Mouse (Mus musculus) lung, embryonic 15.5 days (tissue): ENCODE data around the gene Plcg1. TPM values are rescaled to one million over a fixed set of nuclear protein-coding genes. Genes with fewer than 3 reads are reported as not detected.

Experiments used
- ATAC-seq: fragments of 200-750 bp; cut with Nextera tagmentation; 2 replicates; pipeline ENCODE4 v1.8.0; 2017; ENCODE audit warnings: moderate number of reproducible peaks, borderline replicate concordance; ENCODE audit not compliant: low FRiP score, low TSS enrichment; ENCODE audit errors: extremely low read depth
- H3K27ac ChIP-seq: fragments of 300-500 bp; sonication (generic); 2 replicates; pipeline ENCODE4 v1.5.1; 2015; ENCODE audit warnings: moderate library complexity, mild to moderate bottlenecking, inconsistent platforms
- H3K27me3 ChIP-seq: fragments of 300-500 bp; sonication (generic); 2 replicates; pipeline ENCODE4 v1.6.1; 2015; ENCODE audit warnings: inconsistent platforms
- H3K36me3 ChIP-seq: fragments of 300-500 bp; sonication (generic); 2 replicates; pipeline ENCODE4 v1.6.1; 2015; ENCODE audit warnings: inconsistent platforms
- H3K4me1 ChIP-seq: fragments of 300-500 bp; sonication (generic); 2 replicates; pipeline ENCODE4 v1.6.1; 2015; ENCODE audit warnings: inconsistent platforms
- H3K4me2 ChIP-seq: fragments of 300-500 bp; sonication (generic); 2 replicates; pipeline ENCODE4 v1.6.1; 2015; ENCODE audit warnings: inconsistent platforms, mild to moderate bottlenecking, moderate library complexity
- H3K4me3 ChIP-seq: fragments of 300-500 bp; sonication (generic); 2 replicates; pipeline ENCODE4 v1.5.1; 2015; ENCODE audit warnings: mild to moderate bottlenecking, inconsistent platforms
- H3K9ac ChIP-seq: fragments of 300-500 bp; sonication (generic); 2 replicates; pipeline ENCODE4 v1.6.1; 2015; ENCODE audit warnings: inconsistent platforms
- H3K9me3 ChIP-seq: fragments of 300-500 bp; sonication (generic); 2 replicates; pipeline ENCODE4 v1.6.1; 2016; ENCODE audit warnings: inconsistent platforms
- WGBS: fragments of 180-500 bp; shearing (Covaris S2); methylation state at CpG from one replicate; pipeline ENCODE4 v1.1.7; 2015; 5-methylcytosine and 5-hydroxymethylcytosine counted together
- polyA plus RNA-seq: library from polyadenylated mRNA; unstranded; fragments of >200 nt; fragmentation: Nextera tagmentation; extraction: Ambion mirVana; gene quantifications from 2 replicates; pipeline ENCODE4 v1.2.1, GENCODE M21; 2015

Plcg1 gene
- polyA plus RNA-seq, 1 experiment from 2014 or later = 51.4 TPM

- Histone ChIP-seq H3K9me3 (no peaks in the 10 kb centered on the region), H3K9ac (no peak overlapping the region), H3K4me3 (no peak overlapping the region), H3K4me1 (no peaks in the 10 kb centered on the region), H3K27me3 (no peaks in the 10 kb centered on the region), H3K4me2 (no peak overlapping the region), H3K36me3 (no peaks in the 10 kb centered on the region; the same call in 1 of the 2 replicates), H3K27ac (no peak overlapping the region)
- ATAC-seq = no peak
- WGBS = 89% methylated on average over 13 of the region's 13 CpGs
Measured at GRCm38 (mm10) chr2:160780154-160780833, 49.2 kb downstream of the Plcg1 start.

GRCm38 (mm10) chr2:160780834-160781219 is 49.7 kb downstream of the Plcg1 start:
- no peak overlapping the region for H3K27ac ChIP-seq
- no peak overlapping the region for H3K9ac ChIP-seq
- no peak overlapping the region for H3K4me3 ChIP-seq
- no peak for ATAC-seq
- no peaks in the 10 kb centered on the region for H3K9me3 ChIP-seq
- 95% methylated on average over 2 of the region's 2 CpGs for WGBS
- no peaks in the 10 kb centered on the region; the same call in 1 of the 2 replicates for H3K36me3 ChIP-seq
- no peak overlapping the region for H3K4me2 ChIP-seq
- H3K27me3 ChIP-seq = no peaks in the 10 kb centered on the region
- H3K4me1 ChIP-seq = no peaks in the 10 kb centered on the region

- H3K27ac ChIP-seq = no peak overlapping the region
- WGBS = 51% methylated on average over 1 of the region's 1 CpGs
- H3K4me2 ChIP-seq = no peak overlapping the region
- H3K27me3 ChIP-seq = no peaks in the 10 kb centered on the region
- no peaks in the 10 kb centered on the region; the same call in 1 of the 2 replicates for H3K36me3 ChIP-seq
- H3K9ac ChIP-seq = no peak overlapping the region
- H3K9me3 ChIP-seq = no peaks in the 10 kb centered on the region
- H3K4me3 ChIP-seq = no peak overlapping the region
- no peak for ATAC-seq
- no peaks in the 10 kb centered on the region for H3K4me1 ChIP-seq
Measured at GRCm38 (mm10) chr2:160786333-160786732, 55.2 kb downstream of the Plcg1 start.

- Histone ChIP-seq H3K9ac (no peak overlapping the region), H3K4me2 (no peak overlapping the region), H3K27ac (no peak overlapping the region), H3K9me3 (no peaks in the 10 kb centered on the region), H3K27me3 (no peaks in the 10 kb centered on the region), H3K36me3 (no peaks in the 10 kb centered on the region), H3K4me1 (no peaks in the 10 kb centered on the region), H3K4me3 (no peak overlapping the region)
- WGBS = 76% methylated on average over 1 of the region's 1 CpGs
- ATAC-seq = no peak
Measured at GRCm38 (mm10) chr2:160789046-160789445, 57.9 kb downstream of the Plcg1 start.

GRCm38 (mm10) chr2:160789741-160790140 is 58.6 kb downstream of the Plcg1 start:
- no peak overlapping the region for H3K4me3 ChIP-seq
- no peaks in the 10 kb centered on the region for H3K36me3 ChIP-seq
- H3K4me2 ChIP-seq = no peak overlapping the region
- H3K4me1 ChIP-seq = no peaks in the 10 kb centered on the region
- H3K27me3 ChIP-seq = no peaks in the 10 kb centered on the region
- no peaks in the 10 kb centered on the region for H3K9me3 ChIP-seq
- no peak overlapping the region for H3K27ac ChIP-seq
- H3K9ac ChIP-seq = no peak overlapping the region
- ATAC-seq = no peak

GRCm38 (mm10) chr2:160793117-160793516 is 62.0 kb downstream of the Plcg1 start:
- no peaks in the 10 kb centered on the region for H3K36me3 ChIP-seq
- ATAC-seq = no peak
- H3K4me1 ChIP-seq = peaks cover 3% of the 10 kb centered on the region; the same call in 1 of the 2 replicates
- no peak overlapping the region for H3K27ac ChIP-seq
- no peak overlapping the region for H3K4me3 ChIP-seq
- H3K27me3 ChIP-seq = no peaks in the 10 kb centered on the region
- no peaks in the 10 kb centered on the region for H3K9me3 ChIP-seq
- no peak overlapping the region for H3K4me2 ChIP-seq
- H3K9ac ChIP-seq = no peak overlapping the region
- WGBS = 68% methylated on average over 2 of the region's 2 CpGs

GRCm38 (mm10) chr2:160796973-160797372 is 65.9 kb downstream of the Plcg1 start:
- WGBS = 55% methylated on average over 2 of the region's 2 CpGs
- Histone ChIP-seq H3K4me3 (no peak overlapping the region), H3K4me1 (peaks cover 3% of the 10 kb centered on the region; the same call in 1 of the 2 replicates), H3K36me3 (no peaks in the 10 kb centered on the region), H3K9me3 (no peaks in the 10 kb centered on the region), H3K27ac (no peak overlapping the region), H3K4me2 (no peak overlapping the region), H3K27me3 (no peaks in the 10 kb centered on the region), H3K9ac (no peak overlapping the region)
- no peak for ATAC-seq

- H3K4me3 ChIP-seq = no peak overlapping the region
- ATAC-seq = no peak
- H3K27me3 ChIP-seq = no peaks in the 10 kb centered on the region
- H3K36me3 ChIP-seq = no peaks in the 10 kb centered on the region
- no peaks in the 10 kb centered on the region for H3K9me3 ChIP-seq
- no peak overlapping the region for H3K9ac ChIP-seq
- peaks cover 3% of the 10 kb centered on the region; the same call in 1 of the 2 replicates for H3K4me1 ChIP-seq
- H3K27ac ChIP-seq = no peak overlapping the region
- H3K4me2 ChIP-seq = no peak overlapping the region
- 74% methylated on average over 1 of the region's 1 CpGs for WGBS
Measured at GRCm38 (mm10) chr2:160798206-160798605, 67.1 kb downstream of the Plcg1 start.

- Histone ChIP-seq H3K27me3 (no peaks in the 10 kb centered on the region), H3K9ac (no peak overlapping the region), H3K4me2 (no peak overlapping the region), H3K4me1 (peaks cover 13% of the 10 kb centered on the region), H3K9me3 (no peaks in the 10 kb centered on the region), H3K27ac (no peak overlapping the region), H3K36me3 (no peaks in the 10 kb centered on the region), H3K4me3 (no peak overlapping the region)
- 83% methylated on average over 1 of the region's 1 CpGs for WGBS
- ATAC-seq = no peak
Measured at GRCm38 (mm10) chr2:160800967-160801366, 69.9 kb downstream of the Plcg1 start.

GRCm38 (mm10) chr2:160802326-160802725 is 71.2 kb downstream of the Plcg1 start:
- Histone ChIP-seq H3K4me3 (no peak overlapping the region), H3K9ac (no peak overlapping the region), H3K27ac (no peak overlapping the region), H3K9me3 (no peaks in the 10 kb centered on the region), H3K27me3 (no peaks in the 10 kb centered on the region), H3K36me3 (no peaks in the 10 kb centered on the region), H3K4me1 (peaks cover 14% of the 10 kb centered on the region), H3K4me2 (no peak overlapping the region)
- 87% methylated on average over 3 of the region's 3 CpGs for WGBS
- ATAC-seq = no peak

- no peak for ATAC-seq
- Histone ChIP-seq H3K36me3 (no peaks in the 10 kb centered on the region), H3K4me2 (no peak overlapping the region), H3K27ac (peak overlapping the region; percentile 44; the same call in 1 of the 2 replicates), H3K9me3 (no peaks in the 10 kb centered on the region), H3K4me1 (peaks cover 14% of the 10 kb centered on the region), H3K27me3 (no peaks in the 10 kb centered on the region), H3K9ac (no peak overlapping the region), H3K4me3 (no peak overlapping the region)
- WGBS = 41% methylated on average over 4 of the region's 4 CpGs
Measured at GRCm38 (mm10) chr2:160804794-160805527, 73.9 kb downstream of the Plcg1 start.

GRCm38 (mm10) chr2:160806091-160806521 is 75.0 kb downstream of the Plcg1 start:
- Histone ChIP-seq H3K4me2 (no peak overlapping the region), H3K4me3 (no peak overlapping the region), H3K27me3 (no peaks in the 10 kb centered on the region), H3K4me1 (peaks cover 16% of the 10 kb centered on the region), H3K9me3 (no peaks in the 10 kb centered on the region), H3K27ac (no peak overlapping the region), H3K9ac (no peak overlapping the region), H3K36me3 (no peaks in the 10 kb centered on the region)
- 27% methylated on average over 3 of the region's 3 CpGs for WGBS
- no peak for ATAC-seq
